Mouse (Mus musculus) midbrain, embryonic 10.5 days (tissue): ENCODE data around the gene Foxp4. TPM values are rescaled to one million over a fixed set of nuclear protein-coding genes. Genes with fewer than 3 reads are reported as not detected.

ENCODE experiments used
- DNase-seq: peaks from one replicate; pipeline ENCODE4 v3.0.0-alpha.2; 2017; ENCODE audit warnings: low spot score
- H3K27ac ChIP-seq: fragments of 300-500 bp; sonication (generic); replicated peaks from 2 replicates; pipeline ENCODE4 v1.5.1; 2016; ENCODE audit warnings: mild to moderate bottlenecking
- H3K27me3 ChIP-seq: fragments of 300-500 bp; sonication (generic); 2 replicates; pipeline ENCODE4 v1.6.1; 2016; ENCODE audit warnings: low read depth, mild to moderate bottlenecking; ENCODE audit not compliant: poor library complexity, severe bottlenecking
- H3K36me3 ChIP-seq: fragments of 300-500 bp; sonication (generic); 2 replicates; pipeline ENCODE4 v1.6.1; 2016; ENCODE audit warnings: mild to moderate bottlenecking, moderate library complexity
- H3K4me1 ChIP-seq: fragments of 300-500 bp; sonication (generic); 2 replicates; pipeline ENCODE4 v1.6.1; 2016
- H3K4me3 ChIP-seq: fragments of 300-500 bp; sonication (generic); 2 replicates; pipeline ENCODE4 v1.5.1; 2016; ENCODE audit warnings: mild to moderate bottlenecking, moderate library complexity
- H3K9me3 ChIP-seq: fragments of 300-500 bp; sonication (generic); replicated peaks from 2 replicates; pipeline ENCODE4 v1.6.1; 2016; ENCODE audit warnings: mild to moderate bottlenecking
- WGBS: fragments of 180-500 bp; shearing (Covaris S2); methylation state at CpG from one replicate; pipeline ENCODE4 v1.1.7; 2016; 5-methylcytosine and 5-hydroxymethylcytosine counted together
- polyA plus RNA-seq: library from polyadenylated mRNA; unstranded; fragments of >200 nt; fragmentation: Nextera tagmentation; extraction: Ambion mirVana; gene quantifications from 2 replicates; pipeline ENCODE4 v1.2.1, GENCODE M21; 2016

Foxp4 gene
- polyA plus RNA-seq, 1 experiment from 2014 or later = 21.8 TPM

GRCm38 (mm10) chr17:47837808-47838207, 86.6 kb downstream of the Foxp4 start:
- peaks cover 42% of the 10 kb centered on the region for H3K27me3 ChIP-seq
- H3K4me1 ChIP-seq = peaks cover 24% of the 10 kb centered on the region
- no peaks in the 10 kb centered on the region for H3K36me3 ChIP-seq
- no peak overlapping the region; the same call in 1 of the 2 replicates for H3K27ac ChIP-seq
- WGBS = 68% methylated on average over 6 of the region's 6 CpGs
- DNase-seq = no peak
- no peaks in the 10 kb centered on the region for H3K9me3 ChIP-seq
- no peak overlapping the region for H3K4me3 ChIP-seq

GRCm38 (mm10) chr17:47834482-47834767, 90.0 kb downstream of the Foxp4 start, which contains the start of gene Mdfi:
Gene Mdfi (minus strand): TSS chr17:47834691.
- DNase-seq = no peak
- H3K27me3 ChIP-seq = peaks cover 72% of the 10 kb centered on the region
- 4% methylated on average over 18 of the region's 18 CpGs for WGBS
- H3K4me1 ChIP-seq = peaks cover 48% of the 10 kb centered on the region
- H3K27ac ChIP-seq = peak within 1 kb of the TSS; percentile 86
- peak within 1 kb of the TSS; percentile 78 for H3K4me3 ChIP-seq
- H3K36me3 ChIP-seq = no peaks in the 10 kb centered on the region
- no peaks in the 10 kb centered on the region for H3K9me3 ChIP-seq

DNA sequence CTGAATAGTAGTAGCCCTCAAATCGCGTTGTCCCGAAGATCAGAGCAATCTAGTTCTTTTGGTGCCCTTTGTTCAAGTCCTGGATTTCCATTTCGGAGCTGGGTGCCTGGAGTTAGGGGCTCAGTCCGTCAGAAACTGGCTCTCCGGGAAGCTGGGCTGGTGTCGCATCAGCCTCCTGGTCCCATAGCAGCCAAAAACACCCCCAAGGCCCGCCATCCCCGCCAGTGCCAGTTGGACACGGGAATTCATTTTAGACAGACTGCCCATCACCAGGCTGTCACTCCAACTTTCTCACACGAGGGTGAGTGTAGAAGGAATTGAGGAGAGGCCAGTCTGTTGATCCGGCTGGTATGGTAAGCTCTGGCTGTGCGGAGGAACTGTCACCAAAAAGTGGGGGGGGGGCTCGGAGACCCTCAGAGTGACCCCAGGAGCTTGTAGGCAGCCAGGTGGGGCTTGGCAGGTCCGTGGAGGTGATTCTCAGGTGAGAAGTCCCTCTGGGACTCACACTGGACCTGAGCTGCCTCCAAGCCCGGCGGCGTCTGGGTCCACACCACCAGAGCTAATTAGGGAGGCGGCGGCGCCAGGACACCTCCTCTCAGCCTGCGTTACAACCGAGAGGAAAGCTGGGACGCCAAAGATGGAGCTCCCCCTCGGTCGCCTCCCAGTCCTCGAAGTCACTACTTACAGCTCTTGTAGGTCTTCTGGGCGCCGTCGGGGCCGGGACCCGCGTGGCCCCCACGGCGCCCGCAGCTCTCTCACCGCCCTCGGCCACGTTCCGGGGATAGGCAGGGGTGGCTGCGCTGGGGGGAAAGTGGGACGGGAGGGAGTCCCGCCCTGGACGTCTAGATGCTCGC, 90.6 kb downstream of the Foxp4 start:
- Histone ChIP-seq H3K4me1 (peaks cover 54% of the 10 kb centered on the region), H3K9me3 (no peaks in the 10 kb centered on the region), H3K4me3 (peak overlapping the region; percentile 78), H3K27me3 (peaks cover 72% of the 10 kb centered on the region), H3K27ac (peak overlapping the region; percentile 86), H3K36me3 (no peaks in the 10 kb centered on the region)
- DNase-seq = peak; percentile 60
- WGBS = under 1% methylated on average over 45 of the region's 45 CpGs

- 2% methylated on average over 45 of the region's 45 CpGs for WGBS
- H3K27me3 ChIP-seq = peaks cover 72% of the 10 kb centered on the region
- H3K9me3 ChIP-seq = no peaks in the 10 kb centered on the region
- H3K4me1 ChIP-seq = peaks cover 57% of the 10 kb centered on the region
- peak; percentile 77 for DNase-seq
- peak overlapping the region; percentile 86 for H3K27ac ChIP-seq
- no peaks in the 10 kb centered on the region; the same call in 1 of the 2 replicates for H3K36me3 ChIP-seq
- peak overlapping the region; percentile 78 for H3K4me3 ChIP-seq
These were observed 91.3 kb downstream of the Foxp4 start for GRCm38 (mm10) chr17:47833029-47833627.

DNA sequence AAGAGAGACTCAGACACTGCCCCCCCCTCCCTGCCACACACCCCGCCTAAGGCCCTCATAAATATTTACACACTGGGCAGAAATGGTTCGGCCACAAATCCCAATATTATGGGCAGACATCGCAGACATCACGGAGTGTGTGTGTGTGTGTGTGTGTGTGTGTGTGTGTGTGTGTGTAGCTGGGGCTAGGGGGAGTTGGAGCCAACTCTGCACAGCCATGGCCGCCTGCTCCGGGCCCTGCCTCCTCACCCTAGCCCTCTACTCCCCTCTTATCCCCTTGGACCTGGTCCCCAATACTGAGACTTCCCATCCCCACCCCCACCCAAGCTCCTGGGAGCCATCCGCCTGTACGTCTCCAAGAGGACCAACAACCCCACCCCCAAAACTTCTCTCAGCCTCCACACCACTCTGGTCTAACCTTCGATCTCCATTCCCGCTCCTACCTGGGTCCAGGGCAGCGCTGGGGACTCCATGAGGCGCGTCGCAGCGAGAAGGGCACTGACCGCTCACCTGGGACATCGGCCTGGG, 91.9 kb downstream of the Foxp4 start:
- 3% methylated on average over 15 of the region's 17 CpGs for WGBS
- H3K36me3 ChIP-seq = peaks cover 3% of the 10 kb centered on the region
- peaks cover 72% of the 10 kb centered on the region for H3K27me3 ChIP-seq
- peak; percentile 41 for DNase-seq
- no peaks in the 10 kb centered on the region for H3K9me3 ChIP-seq
- H3K4me3 ChIP-seq = peak overlapping the region; percentile 78
- peaks cover 57% of the 10 kb centered on the region for H3K4me1 ChIP-seq
- H3K27ac ChIP-seq = peak overlapping the region; percentile 86

GRCm38 (mm10) chr17:47831772-47832171, 92.7 kb downstream of the Foxp4 start:
- Histone ChIP-seq H3K36me3 (peaks cover 11% of the 10 kb centered on the region), H3K9me3 (peaks cover 5% of the 10 kb centered on the region; the same call in 1 of the 2 replicates), H3K4me1 (peaks cover 57% of the 10 kb centered on the region), H3K27me3 (peaks cover 70% of the 10 kb centered on the region), H3K4me3 (peak overlapping the region; percentile 78), H3K27ac (peak overlapping the region; percentile 86)
- no peak for DNase-seq
- WGBS = 44% methylated on average over 5 of the region's 5 CpGs

DNA sequence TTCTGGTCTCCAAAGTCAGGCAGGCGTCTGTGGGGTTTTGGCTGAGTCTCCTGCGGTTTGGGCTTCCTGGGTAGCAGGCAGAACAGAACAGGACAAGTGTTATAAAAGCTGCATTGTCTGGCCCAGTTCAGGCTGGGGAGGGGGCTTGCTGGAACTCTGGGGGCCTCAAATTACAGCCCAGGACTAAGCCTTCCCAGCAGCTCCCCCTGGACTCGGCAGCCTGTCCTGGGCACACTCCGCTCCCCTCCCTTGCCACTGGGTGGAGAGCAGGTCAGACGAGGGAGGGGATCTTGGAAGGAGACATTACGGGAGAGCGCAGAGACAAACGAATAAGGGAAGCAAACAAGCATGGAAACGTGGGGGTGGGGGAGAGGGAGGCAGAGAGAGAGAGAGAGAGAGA, 93.3 kb downstream of the Foxp4 start:
- peaks cover 64% of the 10 kb centered on the region for H3K27me3 ChIP-seq
- peaks cover 7% of the 10 kb centered on the region; the same call in 1 of the 2 replicates for H3K9me3 ChIP-seq
- H3K4me3 ChIP-seq = peak overlapping the region; percentile 78
- peaks cover 12% of the 10 kb centered on the region for H3K36me3 ChIP-seq
- H3K4me1 ChIP-seq = peaks cover 57% of the 10 kb centered on the region
- peak overlapping the region; percentile 86 for H3K27ac ChIP-seq
- 7% methylated on average over 9 of the region's 9 CpGs for WGBS
- DNase-seq = peak; percentile 48

DNA sequence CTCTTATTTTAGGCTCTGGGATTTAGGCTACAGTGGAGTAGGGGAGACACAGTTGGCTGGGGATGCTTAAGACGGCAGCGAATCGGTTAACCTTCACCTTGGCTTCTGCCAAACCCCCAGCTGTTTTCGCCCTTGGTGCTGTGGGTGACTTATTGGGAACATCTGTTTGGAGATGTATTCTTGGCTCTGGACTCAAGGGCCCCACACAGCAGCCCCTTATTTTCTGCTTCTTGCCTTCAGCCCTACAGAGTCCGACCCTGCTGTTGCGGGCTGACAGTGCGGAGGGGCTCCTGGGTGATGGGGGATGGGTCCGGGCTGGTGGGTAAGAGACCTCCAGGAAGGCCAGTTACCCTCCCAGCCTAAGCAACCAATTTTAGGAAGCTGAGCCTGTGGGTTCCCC, 103.1 kb downstream of the Foxp4 start:
- no peak for DNase-seq
- peaks cover 52% of the 10 kb centered on the region for H3K36me3 ChIP-seq

DNA sequence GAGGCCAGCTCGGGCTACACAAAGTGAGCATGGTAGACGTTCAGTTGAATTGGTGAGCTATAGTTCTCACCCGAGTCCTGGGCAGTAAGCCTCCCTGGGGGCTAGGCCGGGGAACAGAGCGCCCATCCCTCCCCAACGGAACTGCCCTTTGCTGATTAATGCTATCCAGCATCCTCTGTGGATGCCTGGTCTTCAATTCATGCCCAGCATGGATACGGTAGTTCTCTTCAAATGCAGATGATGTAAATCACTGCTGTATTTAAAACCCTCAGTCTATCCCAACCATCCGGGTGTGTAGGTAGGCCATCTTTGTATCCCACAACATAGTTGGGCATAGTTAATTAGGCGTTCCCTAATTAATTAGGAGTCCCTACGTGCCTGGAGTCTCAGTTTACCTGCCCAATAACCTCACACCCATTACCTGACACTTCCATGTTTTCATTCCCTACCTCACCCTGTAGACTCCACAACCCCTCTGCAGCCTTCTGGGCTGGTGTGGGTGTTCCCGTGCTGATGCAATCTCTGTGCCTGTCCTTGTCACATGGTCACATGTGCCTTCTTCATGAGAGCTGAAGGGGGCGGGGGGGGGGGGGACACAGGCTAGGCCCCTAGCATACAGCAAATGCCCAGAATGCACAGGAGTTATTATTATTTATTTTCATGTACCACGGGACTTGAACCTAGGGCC, 106.3 kb downstream of the Foxp4 start:
- no peak overlapping the region for H3K27ac ChIP-seq
- no peak overlapping the region for H3K4me3 ChIP-seq
- no peaks in the 10 kb centered on the region for H3K9me3 ChIP-seq
- no peak for DNase-seq
- H3K36me3 ChIP-seq = peaks cover 61% of the 10 kb centered on the region
- H3K4me1 ChIP-seq = peaks cover 55% of the 10 kb centered on the region
- 84% methylated on average over 13 of the region's 13 CpGs for WGBS
- H3K27me3 ChIP-seq = peaks cover 3% of the 10 kb centered on the region; the same call in 1 of the 2 replicates

More for the DNA sequence above, 103.1 kb downstream of the Foxp4 start:
- Histone ChIP-seq H3K27me3 (no peaks in the 10 kb centered on the region), H3K9me3 (no peaks in the 10 kb centered on the region), H3K4me1 (peaks cover 31% of the 10 kb centered on the region), H3K27ac (peak overlapping the region; percentile 52; the same call in 1 of the 2 replicates), H3K4me3 (no peak overlapping the region)
- 70% methylated on average over 8 of the region's 8 CpGs for WGBS

Other genes starting within 250 kb of the Foxp4 start
- 363 and 364 TPM in 2 replicates for gene Tomm6, start 236.3 kb downstream of the Foxp4 start, polyA plus RNA-seq
- 10.3 and 13.6 TPM in 2 replicates for gene Frs3, start 235.6 kb downstream of the Foxp4 start, polyA plus RNA-seq
- 0.44 and 0.48 TPM in 2 replicates for gene Gm21981, start 230.2 kb downstream of the Foxp4 start, polyA plus RNA-seq
- 0.35 and 0.44 TPM in 2 replicates for gene Prickle4, start 229.9 kb downstream of the Foxp4 start, polyA plus RNA-seq
- gene Pgc, start 197.8 kb downstream of the Foxp4 start, polyA plus RNA-seq = 0.19 TPM in 1 of 2 replicates, not detected in the other
- gene Tfeb, start 187.6 kb downstream of the Foxp4 start, polyA plus RNA-seq = 1.9 and 2.3 TPM in 2 replicates
- gene Mdfi, start 90.0 kb downstream of the Foxp4 start, polyA plus RNA-seq = 10.6 and 12.9 TPM in 2 replicates
- gene 1700122O11Rik, start 113.6 kb upstream of the Foxp4 start, polyA plus RNA-seq = not detected in 2 replicates
- not detected in 2 replicates for gene 1700067P10Rik, start 164.7 kb upstream of the Foxp4 start, polyA plus RNA-seq
- gene 9830107B12Rik, start 221.6 kb upstream of the Foxp4 start, polyA plus RNA-seq = not detected in 2 replicates
- gene A530064D06Rik, start 242.6 kb upstream of the Foxp4 start, polyA plus RNA-seq = not detected in 2 replicates